19 mouse cellular contexts compared by ENCODE assay signal in the genomic region with DNA sequence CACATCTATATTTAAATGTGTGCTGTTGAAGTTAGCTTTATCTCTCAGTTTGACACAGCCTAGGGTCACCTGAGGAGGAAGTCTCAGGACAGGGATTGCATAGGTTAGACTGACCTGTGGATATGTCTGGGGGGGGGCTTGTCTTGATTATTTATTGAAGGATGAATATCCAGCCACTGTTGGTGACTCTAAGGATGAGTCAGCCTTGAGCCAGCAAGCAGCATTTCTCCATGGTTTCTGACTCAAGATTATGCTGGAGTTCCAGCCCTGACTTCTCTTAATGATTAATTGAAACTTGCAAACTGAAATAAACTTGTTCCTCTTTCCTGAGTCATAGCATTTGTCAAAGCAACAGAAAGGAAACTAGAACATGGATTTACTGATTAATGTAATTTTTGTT.
A peak's percentile ranks its signal among the peaks of the same experiment; 100 is the strongest.
DNase-seq lines count a peak whose midpoint lies in the region; ATAC-seq lines count a peak whose summit lies in the region.
"Had no signal": no experiment of that assay in that cellular context is flagged by ENCODE, and none has a peak within 500 bp of the region (broad histone marks: within the 10 kb centered on the region; RNA-seq: fewer than 3 reads in every experiment).

No protein-coding gene starts in this region.

- no peak overlapping the region for H3K9ac ChIP-seq in kidney, embryonic 16.5 days (replicated peaks; ENCODE audit: low read length)
- H3K9ac ChIP-seq: heart, embryonic 12.5 days; hindbrain, embryonic 14.5 days had no signal

- H3K9me3 ChIP-seq in kidney, embryonic 16.5 days (ENCODE audit: low read length) = no peaks in the 10 kb centered on the region
- no peaks in the 10 kb centered on the region for H3K9me3 ChIP-seq in limb, embryonic 10.5 days (replicated peaks)
- H3K9me3 ChIP-seq: embryonic facial prominence, embryonic 10.5 days; forebrain, embryonic 10.5 days; heart, embryonic 12.5 days; hindbrain, embryonic 10.5 days had no signal

- H3K36me3 ChIP-seq in kidney, embryonic 16.5 days (ENCODE audit: insufficient read depth, low read length) = no peaks in the 10 kb centered on the region
- H3K36me3 ChIP-seq in limb, embryonic 10.5 days = no peaks in the 10 kb centered on the region
- H3K36me3 ChIP-seq: embryonic facial prominence, embryonic 10.5 days; forebrain, embryonic 10.5 days; heart, embryonic 12.5 days; hindbrain, embryonic 10.5 days had no signal

- H3K27me3 ChIP-seq in kidney, embryonic 16.5 days (ENCODE audit: insufficient read depth, low read length) = no peaks in the 10 kb centered on the region
- no peaks in the 10 kb centered on the region for H3K27me3 ChIP-seq in limb, embryonic 10.5 days (ENCODE audit: low read depth, poor library complexity, severe bottlenecking)
- H3K27me3 ChIP-seq: heart, embryonic 12.5 days had no signal

- peak; percentile 46; the same call in 1 of the 2 replicates for ATAC-seq in kidney, embryonic 16.5 days (ENCODE audit: low FRiP score, low TSS enrichment)
- no peak for ATAC-seq in erythroblast, adult 5-6 weeks (replicated peaks; ENCODE audit: low FRiP score, poor library complexity, severe bottlenecking)
- ATAC-seq: forebrain, embryonic 14.5 days; intestine, embryonic 16.5 days had no signal

- H3K4me2 ChIP-seq in kidney, embryonic 16.5 days (replicated peaks; ENCODE audit: low read depth, low read length) = no peak overlapping the region
- H3K4me2 ChIP-seq: heart, embryonic 12.5 days; hindbrain, embryonic 14.5 days had no signal

- no peak overlapping the region for H3K4me3 ChIP-seq in kidney, embryonic 16.5 days (ENCODE audit: low read length)
- no peak overlapping the region for H3K4me3 ChIP-seq in limb, embryonic 10.5 days
- H3K4me3 ChIP-seq: embryonic facial prominence, embryonic 10.5 days; erythroblast, embryonic 14.5 days; forebrain, embryonic 10.5 days; gastrocnemius, adult 2 months; heart, embryonic 12.5 days; hindbrain, embryonic 10.5 days had no signal

- H3K4me1 ChIP-seq in kidney, embryonic 16.5 days (ENCODE audit: insufficient read depth, low read length) = no peaks in the 10 kb centered on the region
- no peaks in the 10 kb centered on the region for H3K4me1 ChIP-seq in limb, embryonic 10.5 days
- H3K4me1 ChIP-seq: embryonic facial prominence, embryonic 10.5 days; forebrain, embryonic 10.5 days; heart, embryonic 12.5 days; hindbrain, embryonic 10.5 days had no signal

- peak; percentile 3 for DNase-seq in adrenal gland, postnatal 14 days
- DNase-seq in adrenal gland, postnatal 25 days = no peak
- DNase-seq in kidney, postnatal 25 days = no peak
- peak; percentile 4 to 20 for DNase-seq in adrenal gland, postnatal 36 days
- no peak for DNase-seq in limb, embryonic 10.5 days (ENCODE audit: low spot score)
- DNase-seq: cerebellum, adult 18-20 months; cerebellum, adult 9-11 months; gastrocnemius, adult 2 months; gastrocnemius, postnatal 25 days had no signal

- no peak overlapping the region for H3K27ac ChIP-seq in kidney, embryonic 16.5 days (ENCODE audit: low read length)
- no peak overlapping the region for H3K27ac ChIP-seq in limb, embryonic 10.5 days
- H3K27ac ChIP-seq: embryonic facial prominence, embryonic 10.5 days; forebrain, embryonic 10.5 days; gastrocnemius, adult 2 months; hindbrain, embryonic 10.5 days; hindbrain, embryonic 14.5 days had no signal

Comparison
In these comparisons a context has a peak if more than half of its experiments do, and no peak if none do; other contexts are left out.
1. DNase-seq: peak in adrenal gland, postnatal 14 days (single experiment) and adrenal gland, postnatal 36 days (2 of 2); none in adrenal gland, postnatal 25 days (single experiment), kidney, postnatal 25 days (0 of 2) and limb, embryonic 10.5 days (single experiment).